Mouse (Mus musculus) MEL (cell line): ENCODE results near the gene Atp5h. TPM values are rescaled to one million over a fixed set of nuclear protein-coding genes. Genes with fewer than 3 reads are reported as not detected.

Source experiments
- DNase-seq: peaks from one replicate; pipeline ENCODE4 v3.0.0; 2011; ENCODE audit warnings: low read depth, low spot score
- H3K27ac ChIP-seq: 2 replicates; pipeline ENCODE4 v1.5.1; 2012; ENCODE audit warnings: low read depth, mild to moderate bottlenecking, control low read depth, low read length, moderate library complexity; ENCODE audit not compliant: control insufficient read depth
- H3K27me3 ChIP-seq, 2 experiments: fragments of 150-350 bp in 1 of 2; sonication (generic) in 1 of 2; 2 replicates each; pipeline ENCODE4 v1.6.1; 2012; ENCODE audit warnings: low read length in 2 of 2, mild to moderate bottlenecking in 2 of 2, improper control_type of control experiment in 1 of 2, moderate library complexity in 1 of 2; ENCODE audit not compliant: insufficient read depth in 2 of 2, control insufficient read depth in 1 of 2
- H3K36me3 ChIP-seq, 2 experiments: 2 replicates each; pipeline ENCODE4 v1.6.1; 2012 to 2014; ENCODE audit warnings: low read length in 2 of 2, improper control_type of control experiment in 1 of 2, inconsistent platforms in 1 of 2, mild to moderate bottlenecking in 1 of 2; ENCODE audit not compliant: insufficient read depth in 2 of 2, control insufficient read depth in 1 of 2
- H3K4me1 ChIP-seq, 2 experiments: fragments of 150-350 bp in 1 of 2; sonication (generic) in 1 of 2; 2 replicates each; pipeline ENCODE4 v1.6.1; 2012; ENCODE audit warnings: low read length in 2 of 2, improper control_type of control experiment in 1 of 2, mild to moderate bottlenecking in 1 of 2; ENCODE audit not compliant: insufficient read depth in 2 of 2, control insufficient read depth in 1 of 2
- H3K4me3 ChIP-seq, 2 experiments: fragments of 150-350 bp in 1 of 2; sonication (generic) in 1 of 2; 2 replicates each; pipeline ENCODE4 v1.5.1; 2012; ENCODE audit warnings: low read depth in 2 of 2, low read length in 2 of 2, mild to moderate bottlenecking in 2 of 2, moderate library complexity in 2 of 2, control low read depth in 1 of 2, improper control_type of control experiment in 1 of 2; ENCODE audit not compliant: control insufficient read depth in 1 of 2, insufficient read depth in 1 of 2
- H3K79me2 ChIP-seq: 2 replicates; pipeline ENCODE4 v1.6.1; 2012; ENCODE audit warnings: mild to moderate bottlenecking, low read length, moderate library complexity; ENCODE audit not compliant: control insufficient read depth, poor library complexity, insufficient read depth
- H3K9ac ChIP-seq: 2 replicates; pipeline ENCODE4 v1.6.1; 2012; ENCODE audit warnings: low read depth, mild to moderate bottlenecking, control low read depth, low read length, moderate library complexity; ENCODE audit not compliant: control insufficient read depth, poor library complexity, severe bottlenecking
- H3K9me3 ChIP-seq: fragments of 150-350 bp; sonication (generic); replicated peaks from 2 replicates; pipeline ENCODE4 v1.6.1; 2012; ENCODE audit warnings: mild to moderate bottlenecking, low read length, improper control_type of control experiment, moderate library complexity; ENCODE audit not compliant: insufficient read depth
- BHLHE40 ChIP-seq: IDR thresholded peaks from 2 replicates; pipeline ENCODE4 v1.6.1; 2012; ENCODE audit warnings: low read depth, mild to moderate bottlenecking, inconsistent platforms, low read length, improper control_type of control experiment, borderline replicate concordance
- CHD1 ChIP-seq: IDR thresholded peaks from 2 replicates; pipeline ENCODE4 v1.6.1; 2012; ENCODE audit warnings: low read depth, mild to moderate bottlenecking, inconsistent platforms, low read length, improper control_type of control experiment
- CHD2 ChIP-seq: IDR thresholded peaks from 2 replicates; pipeline ENCODE4 v1.6.1; 2011; ENCODE audit warnings: low read length, improper control_type of control experiment
- CTCF ChIP-seq, 3 experiments: IDR thresholded peaks in 2 of 3; conservative IDR thresholded peaks in 1 of 3; 2 replicates each; pipeline ENCODE4 v1.5.1; 2011 to 2012; ENCODE audit warnings: low read length in 3 of 3, low read depth in 2 of 3, mild to moderate bottlenecking in 2 of 3, improper control_type of control experiment in 1 of 3, inconsistent platforms in 1 of 3, mixed read lengths in 1 of 3, moderate library complexity in 1 of 3; ENCODE audit not compliant: control insufficient read depth in 1 of 3, insufficient read depth in 1 of 3, poor library complexity in 1 of 3, severe bottlenecking in 1 of 3
- E2F4 ChIP-seq: IDR thresholded peaks from 2 replicates; pipeline ENCODE4 v1.6.1; 2011; ENCODE audit warnings: low read depth, low read length, improper control_type of control experiment, borderline replicate concordance
- ELF1 ChIP-seq: IDR thresholded peaks from 2 replicates; pipeline ENCODE4 v1.6.1; 2014; ENCODE audit warnings: low read depth, mild to moderate bottlenecking, inconsistent platforms, low read length, improper control_type of control experiment, moderate library complexity
- EP300 ChIP-seq, 2 experiments: IDR thresholded peaks; 2 replicates each; pipeline ENCODE4 v1.6.1; 2011; ENCODE audit warnings: improper control_type of control experiment in 2 of 2, low read length in 2 of 2, low read depth in 1 of 2, mild to moderate bottlenecking in 1 of 2
- ETS1 ChIP-seq: IDR thresholded peaks from 2 replicates; pipeline ENCODE4 v1.6.1; 2012; ENCODE audit warnings: low read depth, mild to moderate bottlenecking, inconsistent platforms, low read length, improper control_type of control experiment, moderate library complexity
- GABPA ChIP-seq: IDR thresholded peaks from 2 replicates; pipeline ENCODE4 v1.6.1; 2012; ENCODE audit warnings: low read depth, mild to moderate bottlenecking, inconsistent platforms, low read length, improper control_type of control experiment, moderate library complexity
- GATA1 ChIP-seq: IDR thresholded peaks from 2 replicates; pipeline ENCODE4 v1.6.1; 2011; ENCODE audit warnings: low read depth, low read length, improper control_type of control experiment
- HCFC1 ChIP-seq: IDR thresholded peaks from 2 replicates; pipeline ENCODE4 v1.6.1; 2012; ENCODE audit warnings: low read depth, mild to moderate bottlenecking, inconsistent platforms, low read length, improper control_type of control experiment, moderate library complexity
- JUND ChIP-seq: IDR thresholded peaks from 2 replicates; pipeline ENCODE4 v1.6.1; 2011; ENCODE audit warnings: low read depth, mild to moderate bottlenecking, improper control_type of control experiment, low read length
- KAT2A ChIP-seq: conservative IDR thresholded peaks from 2 replicates; pipeline ENCODE4 v1.6.1; 2012; ENCODE audit warnings: low read depth, low read length, improper control_type of control experiment, inconsistent platforms
- MAX ChIP-seq: IDR thresholded peaks from 2 replicates; pipeline ENCODE4 v1.6.1; 2011; ENCODE audit warnings: low read length, improper control_type of control experiment
- MEF2A ChIP-seq: IDR thresholded peaks from 2 replicates; pipeline ENCODE4 v1.6.1; 2014; ENCODE audit warnings: low read depth, mild to moderate bottlenecking, inconsistent platforms, low read length, improper control_type of control experiment; ENCODE audit not compliant: poor library complexity, insufficient replicate concordance, severe bottlenecking; ENCODE audit errors: extremely low read depth
- MXI1 ChIP-seq: IDR thresholded peaks from 2 replicates; pipeline ENCODE4 v1.6.1; 2011; ENCODE audit warnings: mild to moderate bottlenecking, low read depth, low read length, improper control_type of control experiment
- MYB ChIP-seq: IDR thresholded peaks from 2 replicates; pipeline ENCODE4 v1.6.1; 2011; ENCODE audit warnings: mild to moderate bottlenecking, low read depth, low read length, improper control_type of control experiment
- MYC ChIP-seq: IDR thresholded peaks from 2 replicates; pipeline ENCODE4 v1.6.1; 2011; ENCODE audit warnings: low read depth, mild to moderate bottlenecking, low read length, improper control_type of control experiment, moderate library complexity
- NELFE ChIP-seq: IDR thresholded peaks from 2 replicates; pipeline ENCODE4 v1.6.1; 2011; ENCODE audit warnings: low read depth, low read length, improper control_type of control experiment
- POLR2A ChIP-seq, 2 experiments: IDR thresholded peaks; 2 replicates each; pipeline ENCODE4 v1.6.1; 2011 to 2012; ENCODE audit warnings: low read length in 2 of 2, mild to moderate bottlenecking in 2 of 2, control low read depth in 1 of 2, improper control_type of control experiment in 1 of 2, low read depth in 1 of 2, moderate library complexity in 1 of 2; ENCODE audit not compliant: control insufficient read depth in 1 of 2, insufficient read depth in 1 of 2, poor library complexity in 1 of 2
- POLR2AphosphoS2 ChIP-seq: IDR thresholded peaks from 2 replicates; pipeline ENCODE4 v1.6.1; 2011; ENCODE audit warnings: low read length, improper control_type of control experiment
- POLR2AphosphoS5 ChIP-seq: IDR thresholded peaks from 2 replicates; pipeline ENCODE4 v1.6.1; 2012; ENCODE audit warnings: low read depth, borderline replicate concordance, mild to moderate bottlenecking, inconsistent platforms, low read length, moderate library complexity, mixed read lengths
- RAD21 ChIP-seq: IDR thresholded peaks from 2 replicates; pipeline ENCODE4 v1.6.1; 2011; ENCODE audit warnings: mild to moderate bottlenecking, low read depth, low read length, improper control_type of control experiment
- RCOR1 ChIP-seq: IDR thresholded peaks from 2 replicates; pipeline ENCODE4 v1.6.1; 2012; ENCODE audit warnings: low read depth, mild to moderate bottlenecking, inconsistent platforms, low read length, improper control_type of control experiment
- SIN3A ChIP-seq: IDR thresholded peaks from 2 replicates; pipeline ENCODE4 v1.6.1; 2012; ENCODE audit warnings: low read length, improper control_type of control experiment, inconsistent platforms
- SMC3 ChIP-seq: IDR thresholded peaks from 2 replicates; pipeline ENCODE4 v1.6.1; 2011; ENCODE audit warnings: low read depth, low read length, improper control_type of control experiment
- TAL1 ChIP-seq: IDR thresholded peaks from 2 replicates; pipeline ENCODE4 v1.6.1; 2012; ENCODE audit warnings: mild to moderate bottlenecking, inconsistent platforms, low read length, moderate library complexity, mixed read lengths
- TBP ChIP-seq: IDR thresholded peaks from 2 replicates; pipeline ENCODE4 v1.8.0; 2011; ENCODE audit warnings: low read depth, low read length, improper control_type of control experiment
- TCF12 ChIP-seq: IDR thresholded peaks from 2 replicates; pipeline ENCODE4 v1.6.1; 2014; ENCODE audit warnings: low read depth, mild to moderate bottlenecking, inconsistent platforms, low read length, improper control_type of control experiment, moderate library complexity
- UBTF ChIP-seq: IDR thresholded peaks from 2 replicates; pipeline ENCODE4 v1.6.1; 2012; ENCODE audit warnings: low read depth, mild to moderate bottlenecking, inconsistent platforms, low read length, improper control_type of control experiment, moderate library complexity, borderline replicate concordance; ENCODE audit not compliant: insufficient read depth
- USF2 ChIP-seq, 2 experiments: IDR thresholded peaks; 2 replicates each; pipeline ENCODE4 v1.6.1; 2011 to 2012; ENCODE audit warnings: improper control_type of control experiment in 2 of 2, low read length in 2 of 2, borderline replicate concordance in 1 of 2, inconsistent platforms in 1 of 2, low read depth in 1 of 2, mild to moderate bottlenecking in 1 of 2; ENCODE audit not compliant: insufficient read depth in 1 of 2
- ZC3H11A ChIP-seq: IDR thresholded peaks from 2 replicates; pipeline ENCODE4 v1.6.1; 2012; ENCODE audit warnings: low read depth, mild to moderate bottlenecking, inconsistent platforms, low read length, improper control_type of control experiment
- ZKSCAN1 ChIP-seq: IDR thresholded peaks from 2 replicates; pipeline ENCODE4 v1.6.1; 2012; ENCODE audit warnings: low read depth, mild to moderate bottlenecking, inconsistent platforms, low read length, improper control_type of control experiment, moderate library complexity
- ZMIZ1 ChIP-seq: IDR thresholded peaks from 2 replicates; pipeline ENCODE4 v1.6.1; 2012; ENCODE audit warnings: low read depth, mild to moderate bottlenecking, inconsistent platforms, low read length, improper control_type of control experiment, moderate library complexity
- ZNF384 ChIP-seq: IDR thresholded peaks from 2 replicates; pipeline ENCODE4 v1.6.1; 2012; ENCODE audit warnings: low read depth, mild to moderate bottlenecking, inconsistent platforms, low read length, improper control_type of control experiment
- polyA plus RNA-seq, 2 experiments: library from polyadenylated mRNA; stranded (reverse) in 1 of 2; unstranded in 1 of 2; fragments of >175 nt in 1 of 2; fragments of >200 nt in 1 of 2; gene quantifications; 2 replicates each; pipeline versions ENCODE4 v1.2.1 to v1.2.4; 2012; ENCODE audit warnings: low replicate concordance in 2 of 2, low read depth in 1 of 2; ENCODE audit not compliant: insufficient read length in 2 of 2, insufficient read depth in 1 of 2, missing spikeins in 1 of 2
- total RNA-seq: library from RNA; depleted of rRNA; stranded (reverse); fragments of 300-350 nt; gene quantifications from 2 replicates; pipeline ENCODE4 v1.2.3, GENCODE M21; 2012

Atp5h gene
- total and polyA plus RNA-seq, 3 experiments: 525 to 1,715 (median 706) TPM

DNA sequence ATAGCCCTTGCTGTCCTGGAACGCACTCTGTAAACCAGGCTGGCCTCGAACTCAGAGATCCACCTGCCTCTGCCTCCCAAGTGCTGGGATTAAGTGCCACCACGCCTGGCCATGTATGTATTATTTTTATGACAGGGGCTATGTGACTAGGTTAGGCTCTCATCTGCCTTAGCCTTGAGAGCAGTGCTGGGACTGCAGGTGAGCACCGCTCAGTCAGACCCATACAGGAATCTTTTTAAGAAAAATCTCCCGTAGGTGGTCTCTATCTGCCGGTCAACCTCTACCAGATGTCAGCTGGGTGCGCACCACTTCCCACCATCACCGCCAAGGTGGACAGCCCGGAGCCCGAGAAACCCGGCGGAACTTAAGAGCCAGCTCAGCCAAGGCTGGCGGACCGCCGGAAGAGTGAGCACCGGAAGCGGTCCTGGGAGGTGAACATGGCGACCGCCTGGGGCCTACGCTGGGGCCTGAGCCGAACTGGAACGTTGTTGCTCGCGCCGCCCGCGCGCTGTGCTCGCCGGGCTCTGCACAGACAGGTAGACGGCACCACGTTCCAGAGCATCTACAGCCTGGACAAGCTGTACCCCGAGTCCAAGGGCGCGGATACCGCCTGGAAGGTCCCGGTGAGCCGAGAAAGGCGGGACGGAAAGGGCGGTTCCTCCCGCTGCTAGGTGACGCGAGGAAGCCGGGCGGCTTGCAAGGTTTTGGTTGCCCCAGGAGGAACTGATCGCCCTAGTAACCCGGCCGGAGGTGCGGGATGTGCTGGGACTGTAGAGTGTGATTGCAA lies 16.2 kb downstream of the Atp5h start, which contains the start of gene Mrpl58:
Mrpl58 (plus strand) TSS at position 415 of the 787 bp plus-strand sequence.
- Histone ChIP-seq H3K79me2 (peaks cover 10% of the 10 kb centered on the region), H3K9me3 (no peaks in the 10 kb centered on the region), H3K27me3 (no peaks in the 10 kb centered on the region), H3K4me3 (peak within 1 kb of the TSS; percentile 88 to 91), H3K4me1 (peaks cover 2 to 21% of the 10 kb centered on the region in 2 experiments; a peak in 2 of 4 replicates), H3K9ac (peak within 1 kb of the TSS; percentile 94), H3K27ac (peak within 1 kb of the TSS; percentile 86), H3K36me3 (peaks cover 0 to 14% of the 10 kb centered on the region in 2 experiments; a peak in 2 of 4 replicates)
- DNase-seq: peak; percentile 96
- TF ChIP-seq POLR2A (IDR thresholded peaks at IDR 0.05; ENCODE audit: control insufficient read depth in 1 of 2, insufficient read depth in 1 of 2, low read depth in 1 of 2, low read length in 2 of 2, poor library complexity in 1 of 2) (peak; percentile 95 to 97), POLR2AphosphoS2 (peak; percentile 94), SIN3A (peak; percentile 97), RAD21 (no peak), CHD2 (no peak), MAX (peak; percentile 66), MEF2A (no peak), HCFC1 (peak; percentile 97), MYC (peak; percentile 55; the same call in 1 of the 2 replicates), MYB (no peak; the same call in 1 of the 2 replicates), BHLHE40 (0 out of 2 replicates have a peak, but pooled peaks have one; percentile 5), GABPA (0 out of 2 replicates have a peak, but pooled peaks have one; percentile 23), NELFE (peak; percentile 92), ETS1 (peak; percentile 44; the same call in 1 of the 2 replicates), TBP (peak; percentile 93), POLR2AphosphoS5 (no peak), USF2 (IDR thresholded peaks at IDR 0.05; ENCODE audit: borderline replicate concordance in 1 of 2, insufficient read depth in 1 of 2, low read depth in 1 of 2, low read length in 2 of 2) (no peak), CHD1 (peak; percentile 81), CTCF (IDR thresholded peaks at IDR 0.05 in 2 of 3, conservative IDR thresholded peaks at IDR 0.05 in 1 of 3; ENCODE audit: control insufficient read depth in 1 of 3, insufficient read depth in 1 of 3, low read depth in 2 of 3, low read length in 3 of 3, poor library complexity in 1 of 3, severe bottlenecking in 1 of 3) (0 out of 6 replicates have a peak, but pooled peaks of 1 of the 3 experiments have one; percentile 6), TAL1 (no peak), RCOR1 (0 out of 2 replicates have a peak, but pooled peaks have one; percentile 24), ZKSCAN1 (no peak; the same call in 1 of the 2 replicates), ELF1 (peak; percentile 83), E2F4 (no peak), KAT2A (peak; percentile 77), MXI1 (peak; percentile 93), TCF12 (peak; percentile 90), ZMIZ1 (peak; percentile 81), SMC3 (0 out of 2 replicates have a peak, but pooled peaks have one; percentile 19), JUND (no peak), ZC3H11A (no peak), ZNF384 (0 out of 2 replicates have a peak, but pooled peaks have one; percentile 10), EP300 (IDR thresholded peaks at IDR 0.05; ENCODE audit: low read depth in 1 of 2, low read length in 2 of 2) (peak in 1 of 2 experiments; percentile 44; a peak in 2 of 4 replicates), GATA1 (no peak), UBTF (peak; percentile 91; the same call in 1 of the 2 replicates)
